ENCODE assay signal across 8 mouse cellular contexts in the genomic region with DNA sequence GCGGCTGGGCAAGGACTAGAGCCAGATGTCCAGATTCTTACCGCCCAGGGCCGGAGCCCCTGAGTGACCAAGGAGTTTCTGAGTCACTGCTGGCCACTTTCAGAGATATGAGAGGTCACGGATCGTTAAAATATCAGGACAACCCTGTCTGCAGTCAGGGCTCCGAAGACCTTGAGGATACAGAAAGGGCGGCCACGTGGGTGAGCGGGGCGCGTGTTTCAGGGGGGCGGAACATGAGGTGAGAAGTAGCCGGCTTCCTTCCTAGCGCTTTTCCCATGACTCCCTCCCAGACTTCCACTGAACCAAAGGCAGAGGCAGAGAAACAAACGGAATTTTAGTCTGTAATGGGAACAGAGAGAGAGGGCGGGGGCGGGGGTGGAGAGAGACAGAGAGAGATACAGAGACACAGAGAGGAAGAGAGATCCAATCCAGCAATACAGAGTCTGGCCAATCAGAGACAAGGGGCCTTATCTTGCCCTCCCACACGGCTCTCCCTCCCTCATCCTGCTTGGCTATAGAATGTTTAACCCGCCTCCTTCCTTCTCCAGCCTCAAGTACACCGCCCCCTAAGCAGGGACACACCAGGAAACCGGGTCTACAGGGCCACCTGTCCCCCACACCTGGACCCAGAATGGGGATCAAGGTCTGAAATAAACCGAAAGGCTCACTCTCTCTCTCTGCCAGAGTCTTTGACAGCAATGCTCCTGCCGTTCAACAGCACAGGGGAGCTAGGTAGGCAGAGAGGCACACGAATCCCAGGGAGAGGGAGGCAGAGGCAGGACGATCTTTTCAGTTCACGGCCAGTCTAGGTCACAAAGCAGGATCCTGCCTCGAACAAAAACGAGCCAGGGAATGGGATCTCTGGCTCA. TPM values are rescaled to one million over a fixed set of nuclear protein-coding genes. Genes with fewer than 3 reads are reported as not detected.
DNase-seq lines count a peak whose midpoint lies in the region; ATAC-seq and TF ChIP-seq lines count a peak whose summit lies in the region.

No protein-coding gene starts in this region.

- H3K79me2 ChIP-seq in MEL (ENCODE audit: control insufficient read depth, insufficient read depth, low read length, poor library complexity), result peaks cover 29% of the 10 kb centered on the region

- peak; percentile 82 for ATAC-seq in liver, embryonic 14.5 days (ENCODE audit: insufficient read depth)

- 52% methylated on average over 28 of the region's 28 CpGs for WGBS in liver, embryonic 14.5 days (ENCODE audit: insufficient replicate concordance)

- H3K4me3 ChIP-seq in MEL (ENCODE audit: control insufficient read depth in 1 of 2, insufficient read depth in 1 of 2, low read depth in 2 of 2, low read length in 2 of 2), result peak overlapping the region in 1 of 2 experiments; percentile 23; a peak in 2 of 4 replicates
- peak overlapping the region; percentile 8 to 15; a peak in 2 of 4 replicates for H3K4me3 ChIP-seq in liver, embryonic 14.5 days (ENCODE audit: insufficient read depth in 1 of 2, low read depth in 2 of 2, low read length in 2 of 2)

- no peak for TF ChIP-seq CTCF in MEL (IDR thresholded peaks at IDR 0.05 in 2 of 3, conservative IDR thresholded peaks at IDR 0.05 in 1 of 3; ENCODE audit: control insufficient read depth in 1 of 3, insufficient read depth in 1 of 3, low read depth in 2 of 3, low read length in 3 of 3, poor library complexity in 1 of 3, severe bottlenecking in 1 of 3)
- TF ChIP-seq CTCF in liver, embryonic 14.5 days (IDR thresholded peaks at IDR 0.05; ENCODE audit: low read depth), result no peak

- H3K9me3 ChIP-seq in MEL (replicated peaks; ENCODE audit: insufficient read depth, low read length), result no peaks in the 10 kb centered on the region
- no peaks in the 10 kb centered on the region for H3K9me3 ChIP-seq in liver, embryonic 14.5 days (ENCODE audit: control insufficient read depth, low read length)

- H3K4me2 ChIP-seq in liver, embryonic 14.5 days (ENCODE audit: low read depth), result peak overlapping the region; percentile 54

- TF ChIP-seq RAD21 in MEL (IDR thresholded peaks at IDR 0.05; ENCODE audit: low read depth, low read length), result no peak

- peaks cover 0 to 9% of the 10 kb centered on the region in 2 experiments; a peak in 2 of 4 replicates for H3K36me3 ChIP-seq in MEL (ENCODE audit: control insufficient read depth in 1 of 2, insufficient read depth in 2 of 2, low read length in 2 of 2)
- no peaks in the 10 kb centered on the region for H3K36me3 ChIP-seq in liver, embryonic 14.5 days (replicated peaks; ENCODE audit: control insufficient read depth, insufficient read depth, low read depth)

- H3K9ac ChIP-seq in MEL (ENCODE audit: control insufficient read depth, low read depth, low read length, poor library complexity, severe bottlenecking), result peak overlapping the region; percentile 40; the same call in 1 of the 2 replicates
- no peak overlapping the region; the same call in 1 of the 2 replicates for H3K9ac ChIP-seq in liver, embryonic 14.5 days (replicated peaks)

- H3K4me1 ChIP-seq in MEL (ENCODE audit: control insufficient read depth in 1 of 2, insufficient read depth in 2 of 2, low read length in 2 of 2), result peaks cover 7 to 21% of the 10 kb centered on the region in 2 experiments
- H3K4me1 ChIP-seq in liver, embryonic 14.5 days (replicated peaks; ENCODE audit: control insufficient read depth in 2 of 2, insufficient read depth in 2 of 2, low read length in 1 of 2), result peaks cover 3 to 25% of the 10 kb centered on the region in 2 experiments; a peak in 3 of 4 replicates

- TF ChIP-seq EP300 in MEL (IDR thresholded peaks at IDR 0.05; ENCODE audit: low read depth in 1 of 2, low read length in 2 of 2), result peak in 1 of 2 experiments; percentile 45; a peak in 1 of 4 replicates
- 0 out of 2 replicates have a peak, but pooled peaks have one; percentile 45 for TF ChIP-seq EP300 in liver, embryonic 14.5 days (IDR thresholded peaks at IDR 0.05; ENCODE audit: low read depth)

- no peak; a peak in 1 of 4 replicates for TF ChIP-seq POLR2A in MEL (IDR thresholded peaks at IDR 0.05; ENCODE audit: control insufficient read depth in 1 of 2, insufficient read depth in 1 of 2, low read depth in 1 of 2, low read length in 2 of 2, poor library complexity in 1 of 2)

- no peaks in the 10 kb centered on the region for H3K27me3 ChIP-seq in MEL (ENCODE audit: control insufficient read depth in 1 of 2, insufficient read depth in 2 of 2, low read length in 2 of 2)
- H3K27me3 ChIP-seq in liver, embryonic 14.5 days (ENCODE audit: control insufficient read depth, insufficient read depth, low read length), result no peaks in the 10 kb centered on the region

- H3K27ac ChIP-seq in MEL (ENCODE audit: control insufficient read depth, low read depth, low read length), result 0 out of 2 replicates have a peak overlapping the region, but pooled peaks have one; percentile 3
- peak overlapping the region; percentile 24; the same call in 1 of the 2 replicates for H3K27ac ChIP-seq in liver, embryonic 14.5 days

- peak; percentile 28 for DNase-seq in kidney, adult 9 months
- no peak for DNase-seq in kidney, adult 18-20 months
- DNase-seq in MEL (ENCODE audit: low read depth, low spot score), result peak; percentile 89
- peak; percentile 77 for DNase-seq in c-Kit-negative CD71-positive TER-119-positive erythroid progenitor cells, embryonic 14.5 days (ENCODE audit: low read depth, low spot score)
- peak; percentile 73 to 85 (median 81) for DNase-seq in liver, embryonic 14.5 days (ENCODE audit: low read depth in 3 of 3, low spot score in 3 of 3)
- DNase-seq in urinary bladder, adult 2 months (ENCODE audit: low spot score), result no peak
- no peak for DNase-seq in retina, postnatal 1 day
- DNase-seq in T-cell, adult 2 months (ENCODE audit: low spot score), result no peak

TF ChIP-seq in MEL, 35 proteins besides CTCF, POLR2A, EP300 and RAD21:
- TF ChIP-seq E2F4 (IDR thresholded peaks at IDR 0.05; ENCODE audit: borderline replicate concordance, low read depth, low read length) (no peak), MEF2A (IDR thresholded peaks at IDR 0.05; ENCODE audit: extremely low read depth, insufficient replicate concordance, low read depth, low read length, poor library complexity, severe bottlenecking) (no peak), NRF1 (IDR thresholded peaks at IDR 0.05; ENCODE audit: insufficient read depth, low read depth, low read length, poor library complexity, severe bottlenecking) (no peak), TBP (IDR thresholded peaks at IDR 0.05; ENCODE audit: low read depth, low read length) (no peak), GATA1 (IDR thresholded peaks at IDR 0.05; ENCODE audit: low read depth, low read length) (peak; percentile 81), GABPA (IDR thresholded peaks at IDR 0.05; ENCODE audit: low read depth, low read length) (no peak), SIN3A (IDR thresholded peaks at IDR 0.05; ENCODE audit: low read length) (no peak), RCOR1 (IDR thresholded peaks at IDR 0.05; ENCODE audit: low read depth, low read length) (no peak), MYC (IDR thresholded peaks at IDR 0.05; ENCODE audit: low read depth, low read length) (no peak), TCF12 (IDR thresholded peaks at IDR 0.05; ENCODE audit: low read depth, low read length) (peak; percentile 19; the same call in 1 of the 2 replicates), TAL1 (IDR thresholded peaks at IDR 0.05; ENCODE audit: low read length) (peak; percentile 64), POLR2AphosphoS2 (IDR thresholded peaks at IDR 0.05; ENCODE audit: low read length) (no peak), JUND (IDR thresholded peaks at IDR 0.05; ENCODE audit: low read depth, low read length) (no peak), MAX (IDR thresholded peaks at IDR 0.05; ENCODE audit: low read length) (peak; percentile 28; the same call in 1 of the 2 replicates), UBTF (IDR thresholded peaks at IDR 0.05; ENCODE audit: borderline replicate concordance, insufficient read depth, low read depth, low read length) (no peak), MYB (IDR thresholded peaks at IDR 0.05; ENCODE audit: low read depth, low read length) (no peak), CHD2 (IDR thresholded peaks at IDR 0.05; ENCODE audit: low read length) (no peak), MAZ (IDR thresholded peaks at IDR 0.05; ENCODE audit: low read depth, low read length) (no peak), ELF1 (IDR thresholded peaks at IDR 0.05; ENCODE audit: low read depth, low read length) (0 out of 2 replicates have a peak, but pooled peaks have one; percentile 29)

RNA-seq across cellular contexts. Expression of gene Camkk2, which starts 4.2 kb away (rescaled TPM):
- total RNA-seq in MEL (2012; rRNA removed), result 16.3 and 23.7 TPM in 2 replicates
- 10 to 100 TPM in 1 of 2 experiments, not detected in 1; 24.8 TPM for polyA plus RNA-seq in MEL (2012; ENCODE audit: insufficient read depth in 1 of 2, insufficient read length in 2 of 2, low read depth in 1 of 2, low replicate concordance in 2 of 2, missing spikeins in 1 of 2)
- polyA plus RNA-seq in liver, embryonic 14.5 days (2012; rRNA removed), result 5.3 and 5.9 TPM in 2 replicates
- 6.3 and 8.3 TPM in 2 replicates for polyA plus RNA-seq in liver, embryonic 14.5 days (2014; fragmentation: Nextera tagmentation; extraction: Ambion mirVana)
- polyA plus RNA-seq in urinary bladder, adult 2 months (2012; rRNA removed), result 29.4 and 29.8 TPM in 2 replicates

RNA-seq across cellular contexts. Expression of gene Anapc5, which starts 46.2 kb away (rescaled TPM):
- 244 and 262 TPM in 2 replicates for total RNA-seq in MEL (2012; rRNA removed)
- 100 to 1,000 TPM in 1 of 2 experiments, not detected in 1; 390 TPM for polyA plus RNA-seq in MEL (2012; ENCODE audit: insufficient read depth in 1 of 2, insufficient read length in 2 of 2, low read depth in 1 of 2, low replicate concordance in 2 of 2, missing spikeins in 1 of 2)
- polyA plus RNA-seq in liver, embryonic 14.5 days (2012; rRNA removed), result 135 and 156 TPM in 2 replicates
- polyA plus RNA-seq in liver, embryonic 14.5 days (2014; fragmentation: Nextera tagmentation; extraction: Ambion mirVana), result 219 and 229 TPM in 2 replicates
- polyA plus RNA-seq in urinary bladder, adult 2 months (2012; rRNA removed), result 404 and 530 TPM in 2 replicates

Comparison
In these comparisons a context has a peak if more than half of its experiments do, and no peak if none do; other contexts are left out.
1. DNase-seq: peak in kidney, adult 9 months (single experiment), MEL (single experiment), c-Kit-negative CD71-positive TER-119-positive erythroid progenitor cells, embryonic 14.5 days (single experiment) and liver, embryonic 14.5 days (3 of 3); none in kidney, adult 18-20 months (single experiment), urinary bladder, adult 2 months (single experiment), retina, postnatal 1 day (single experiment) and T-cell, adult 2 months (single experiment).